Mouse (Mus musculus) 3134 (cell line): ENCODE results near the gene Riok2.
A peak's percentile ranks its signal among the peaks of the same experiment; 100 is the strongest.
"Not testable (repeated sequence)": the region's sequence is repeated elsewhere in the genome, so short reads cannot be mapped to it uniquely, and the experiment has no call there.

Source experiments
- DNase-seq: peaks from one replicate; pipeline ENCODE4 v3.0.0-alpha.2; 2011; ENCODE audit warnings: low spot score; ENCODE audit not compliant: insufficient read length; ENCODE audit errors: extremely low read depth

Gene Riok2

GRCm38 (mm10) chr17:17373918-17374910 is at the start of gene Riok2:
Gene Riok2 (plus strand): TSS chr17:17374309.
- peak; percentile 98 for DNase-seq

GRCm38 (mm10) chr17:17326022-17326421 is 48.1 kb upstream of the Riok2 start:
- DNase-seq, result not testable (repeated sequence)

- no peak for DNase-seq
These were observed 47.5 kb upstream of the Riok2 start for GRCm38 (mm10) chr17:17326636-17327035.

- not testable (repeated sequence) for DNase-seq
These were observed 28.5 kb upstream of the Riok2 start for GRCm38 (mm10) chr17:17345374-17346183.

- DNase-seq, result not testable (repeated sequence)
These were observed 27.8 kb upstream of the Riok2 start for GRCm38 (mm10) chr17:17346281-17346680.

GRCm38 (mm10) chr17:17373550-17373917 is 575 bp upstream of the Riok2 start:
- DNase-seq, result no peak

GRCm38 (mm10) chr17:17375581-17375980 is 1.5 kb downstream of the Riok2 start:
- DNase-seq, result no peak

- DNase-seq, result no peak
These were observed 9.6 kb downstream of the Riok2 start for GRCm38 (mm10) chr17:17383703-17384102.

GRCm38 (mm10) chr17:17384502-17384901 is 10.4 kb downstream of the Riok2 start:
- DNase-seq, result no peak

- DNase-seq, result no peak
These were observed 12.0 kb downstream of the Riok2 start for GRCm38 (mm10) chr17:17386117-17386516.

GRCm38 (mm10) chr17:17391823-17392222 is 17.7 kb downstream of the Riok2 start:
- no peak for DNase-seq

- DNase-seq, result no peak
These were observed 18.8 kb downstream of the Riok2 start for GRCm38 (mm10) chr17:17392863-17393262.

GRCm38 (mm10) chr17:17393300-17393699 is 19.2 kb downstream of the Riok2 start:
- no peak for DNase-seq

GRCm38 (mm10) chr17:17394336-17394735 is 20.2 kb downstream of the Riok2 start:
- DNase-seq, result peak; percentile 23

GRCm38 (mm10) chr17:17396869-17397268 is 22.8 kb downstream of the Riok2 start:
- DNase-seq, result no peak

- DNase-seq, result no peak
These were observed 24.6 kb downstream of the Riok2 start for GRCm38 (mm10) chr17:17398664-17399063.

GRCm38 (mm10) chr17:17402222-17403004 is 28.3 kb downstream of the Riok2 start, which contains the start of gene Lix1:
Gene Lix1 (plus strand): TSS chr17:17402672.
- no peak for DNase-seq

- DNase-seq, result no peak
These were observed 28.9 kb downstream of the Riok2 start for GRCm38 (mm10) chr17:17403038-17403437.

- DNase-seq, result no peak
These were observed 29.5 kb downstream of the Riok2 start for GRCm38 (mm10) chr17:17403578-17404112.
